Mouse (Mus musculus): ENCODE results near the gene Tbc1d14.

DNA sequence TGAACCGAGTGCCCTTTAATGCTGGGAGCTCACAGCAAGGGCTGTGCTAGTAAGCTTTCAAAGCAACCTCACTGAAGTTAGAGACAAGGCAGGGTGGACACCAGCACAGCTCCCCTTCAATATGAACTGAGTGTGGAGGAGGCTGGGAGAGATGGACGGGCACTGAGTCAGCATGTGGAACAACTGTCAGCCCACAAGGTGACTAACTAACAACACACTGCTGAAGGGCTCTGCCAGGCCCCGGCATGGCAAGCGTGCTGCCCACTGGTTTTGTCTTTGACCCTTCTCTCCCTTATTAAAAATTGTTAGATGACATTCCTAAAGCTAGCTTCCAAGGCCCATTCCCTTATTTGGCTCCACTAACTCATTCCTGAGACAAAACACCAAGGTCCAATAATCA lies 135.4 kb downstream of the Tbc1d14 start:
- no peak for TF ChIP-seq POLR2A (IDR thresholded peaks at IDR 0.05; ENCODE audit: low read depth, low read length)
- TF ChIP-seq CTCF (conservative IDR thresholded peaks at IDR 0.05; ENCODE audit: insufficient read depth, insufficient read length, low read depth, low read length) = no peak
